Mouse (Mus musculus) testis, postnatal 10 days (tissue): ENCODE measurements around the gene 1810013L24Rik.
A peak's percentile ranks its signal among the peaks of the same experiment; 100 is the strongest.

Source experiments
- DNase-seq: peaks from one replicate; pipeline ENCODE4 v3.0.0; 2021; ENCODE audit warnings: low spot score

1810013L24Rik gene

DNA sequence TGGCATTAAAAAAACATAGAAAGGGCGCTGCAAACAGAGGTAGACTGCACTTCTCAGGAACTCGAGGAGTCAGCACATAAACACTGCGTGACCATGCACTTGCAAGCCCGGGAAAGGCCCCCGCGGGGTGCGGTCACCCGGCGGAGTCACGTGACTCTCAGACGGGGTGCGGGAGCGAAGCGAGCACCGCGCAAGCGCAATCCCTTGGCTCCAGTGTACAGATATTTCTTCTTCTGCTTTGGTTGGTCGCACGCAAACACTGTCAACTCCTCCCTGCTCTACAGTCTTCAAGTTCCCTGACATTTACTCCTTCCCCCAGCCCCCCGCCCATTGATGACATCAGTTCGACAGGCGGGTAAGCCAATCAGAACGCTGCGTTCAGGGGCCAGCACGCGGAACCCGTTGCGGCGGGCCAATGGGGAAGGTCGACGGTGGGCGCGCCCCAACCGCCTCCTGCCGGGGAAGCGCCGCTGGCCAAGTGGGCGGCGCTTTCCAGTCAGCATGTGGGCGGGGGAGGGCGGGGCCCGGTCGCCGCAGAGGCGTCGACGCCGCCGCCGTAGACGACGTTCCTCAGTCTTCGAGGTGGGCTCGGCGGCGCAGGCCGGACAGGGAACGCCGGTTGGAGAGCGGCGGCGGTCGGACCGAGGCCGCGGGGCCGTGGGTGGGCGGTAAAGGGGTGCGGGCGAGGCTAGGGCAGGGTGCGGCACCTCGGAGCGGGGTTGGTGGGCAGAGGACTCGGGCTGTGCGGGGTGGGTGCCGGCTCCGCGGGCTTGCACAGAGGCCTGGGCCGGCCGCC, at the start of gene 1810013L24Rik:
Gene 1810013L24Rik, plus strand, starts transcription at position 537 of the 796 bp plus-strand sequence.
- peak; percentile 96 for DNase-seq

DNA sequence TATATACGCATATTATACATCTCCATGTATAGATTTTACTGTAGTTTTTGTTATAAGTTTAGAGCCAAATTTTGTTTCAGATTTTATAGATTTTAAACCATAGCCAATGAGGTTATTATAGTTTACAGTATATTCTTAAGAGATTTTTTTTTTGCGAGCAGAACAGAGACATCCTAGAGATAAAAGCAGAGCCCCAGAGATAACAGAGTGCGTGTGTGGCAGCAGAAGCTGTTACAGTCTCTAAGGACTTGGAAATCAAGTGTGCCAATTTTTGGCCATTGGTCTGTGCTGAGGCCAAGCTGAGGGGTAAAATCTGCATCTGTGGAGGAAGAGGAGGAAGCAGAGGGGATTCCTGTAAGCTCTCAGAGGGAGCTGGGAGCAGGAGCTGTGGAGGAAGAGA, 49.7 kb upstream of the 1810013L24Rik start:
- no peak for DNase-seq

DNA sequence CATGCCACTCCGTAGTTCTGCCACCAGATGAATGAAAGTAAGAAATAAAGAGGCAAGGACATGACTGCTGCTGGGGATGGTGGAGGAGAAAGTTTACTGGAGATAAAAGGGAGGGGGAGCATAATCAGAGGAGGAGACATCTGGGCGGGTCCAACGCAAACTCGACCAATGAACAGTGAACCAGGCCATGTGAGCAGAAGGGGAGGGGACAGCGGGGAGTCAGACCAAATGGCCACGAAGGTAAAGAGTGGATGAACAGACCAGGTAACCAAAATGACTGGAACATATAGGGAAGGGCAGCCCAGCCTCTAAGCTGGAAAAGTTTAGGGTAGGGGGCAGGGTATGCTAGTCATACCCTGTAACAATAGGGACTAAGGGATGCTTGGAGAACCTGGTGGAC, 48.7 kb upstream of the 1810013L24Rik start:
- no peak for DNase-seq

DNA sequence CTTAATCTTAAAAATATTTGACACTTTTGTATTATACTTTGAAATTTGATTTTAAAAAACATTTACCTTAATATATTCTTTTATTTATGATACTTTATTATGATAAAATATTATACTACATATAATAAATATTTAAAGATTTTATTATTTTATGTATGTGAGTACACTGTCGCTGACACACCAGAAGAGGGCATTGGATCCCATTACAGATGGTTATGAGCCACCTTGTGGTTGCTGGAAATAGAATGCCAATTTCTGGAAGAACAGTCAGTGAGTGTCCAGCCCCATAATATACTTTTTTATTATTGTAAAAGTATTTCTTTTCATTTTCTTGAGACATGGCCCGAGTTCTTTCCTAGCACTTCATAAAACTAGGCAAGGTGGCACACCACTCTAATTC, 48.2 kb upstream of the 1810013L24Rik start:
- no peak for DNase-seq

DNA sequence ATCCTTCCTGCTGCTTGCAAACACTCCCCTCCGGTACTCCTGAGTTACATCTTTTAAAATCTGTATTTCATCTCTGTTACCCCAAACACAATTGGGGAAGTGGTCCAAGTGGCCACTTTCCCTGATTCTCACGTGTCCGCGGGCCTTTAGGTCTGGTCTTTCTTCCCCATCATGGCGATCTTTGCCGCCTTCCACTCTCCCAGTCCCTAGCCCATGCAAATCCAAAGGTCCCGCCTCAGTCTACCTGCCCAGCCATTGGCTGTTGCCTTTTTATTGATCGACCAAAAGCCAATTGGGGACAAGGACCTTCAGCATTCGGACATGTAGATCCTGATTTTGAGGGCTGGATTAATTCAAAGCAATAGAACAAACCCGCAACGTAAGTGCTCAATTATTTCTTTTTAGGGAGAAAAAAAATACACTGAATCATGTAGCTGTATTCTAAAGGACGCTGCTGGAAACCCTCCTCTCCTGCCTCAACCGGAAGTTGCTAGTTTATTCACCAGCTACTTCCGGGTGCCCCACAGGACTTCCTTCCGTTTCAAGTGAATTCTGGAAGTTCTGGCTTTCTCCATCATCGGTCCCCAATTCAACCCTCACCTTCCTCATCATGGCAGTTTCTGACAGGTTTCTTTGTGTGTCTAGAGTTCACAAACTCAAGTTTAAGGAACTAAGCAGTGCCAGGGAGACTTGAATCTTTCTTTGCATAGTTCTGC, 46.5 kb upstream of the 1810013L24Rik start:
- DNase-seq = no peak

DNA sequence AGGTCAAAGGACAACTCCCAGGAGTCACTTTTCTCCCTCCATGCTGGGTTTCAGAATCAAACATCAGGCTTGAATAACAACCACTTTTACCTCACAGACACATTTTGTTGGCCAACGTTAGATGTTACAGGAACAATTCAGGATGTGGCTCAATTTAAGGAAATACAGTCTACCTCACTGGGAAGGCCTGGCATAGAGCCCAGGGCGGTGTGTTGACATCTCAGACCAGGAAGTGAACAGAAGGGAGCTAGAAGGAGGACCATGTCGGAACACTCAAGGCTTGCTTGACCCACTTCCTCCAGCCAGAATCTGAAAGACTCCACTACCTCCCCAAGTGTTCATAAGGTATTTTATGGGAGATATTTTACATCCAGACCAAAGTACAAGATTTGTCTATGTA, 45.1 kb upstream of the 1810013L24Rik start:
- no peak for DNase-seq

DNA sequence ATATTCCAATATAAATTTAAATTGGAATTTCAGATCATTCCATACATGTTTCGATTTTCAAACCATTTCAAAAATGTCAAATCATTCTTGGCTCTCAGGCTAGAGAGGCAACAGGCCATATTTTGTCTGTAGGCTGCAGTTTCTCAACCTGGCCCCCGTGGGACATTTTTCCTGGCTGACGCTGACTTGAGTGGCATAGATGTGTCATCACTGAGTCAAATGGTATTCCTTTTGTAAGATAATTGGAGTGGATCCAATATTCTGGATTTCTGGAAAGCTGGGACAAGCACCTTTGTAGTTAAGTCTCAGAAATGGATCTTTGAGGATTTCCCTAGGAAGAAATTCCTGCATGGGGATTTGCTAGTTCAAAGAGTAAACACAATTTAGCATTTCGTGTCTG, 39.0 kb upstream of the 1810013L24Rik start:
- DNase-seq = no peak

DNA sequence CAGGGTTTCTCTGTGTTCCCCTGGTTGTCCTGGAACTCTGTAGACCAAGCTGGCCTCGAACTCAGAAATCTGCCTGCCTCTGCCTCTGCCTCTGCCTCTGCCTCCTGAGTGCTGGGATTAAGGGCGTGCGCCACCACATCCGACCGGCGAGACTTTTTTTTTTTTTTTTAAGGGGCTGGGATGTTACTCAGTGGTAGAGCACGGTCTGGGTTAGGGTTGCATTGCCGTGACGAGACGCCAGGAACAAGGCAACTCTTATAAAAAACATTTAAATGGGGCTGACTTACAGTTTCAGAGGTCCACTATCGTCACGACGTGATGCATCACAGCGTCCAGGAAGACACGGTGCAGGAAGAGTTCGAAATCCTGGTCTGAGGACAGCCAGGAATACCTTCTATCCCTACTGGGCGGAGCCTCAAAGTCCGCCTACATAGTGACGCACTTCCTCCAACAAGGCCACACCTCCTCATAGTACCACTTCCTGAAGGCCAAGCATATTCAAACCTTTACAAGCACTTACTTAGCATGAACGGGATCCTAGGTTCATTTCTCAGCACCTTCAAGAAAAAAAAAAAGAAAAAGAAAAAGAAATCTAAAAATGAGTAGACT, 37.8 kb upstream of the 1810013L24Rik start, which contains the start of gene Usp7:
Gene Usp7, minus strand, starts transcription at position 360 of the 609 bp plus-strand sequence.
- no peak for DNase-seq

DNA sequence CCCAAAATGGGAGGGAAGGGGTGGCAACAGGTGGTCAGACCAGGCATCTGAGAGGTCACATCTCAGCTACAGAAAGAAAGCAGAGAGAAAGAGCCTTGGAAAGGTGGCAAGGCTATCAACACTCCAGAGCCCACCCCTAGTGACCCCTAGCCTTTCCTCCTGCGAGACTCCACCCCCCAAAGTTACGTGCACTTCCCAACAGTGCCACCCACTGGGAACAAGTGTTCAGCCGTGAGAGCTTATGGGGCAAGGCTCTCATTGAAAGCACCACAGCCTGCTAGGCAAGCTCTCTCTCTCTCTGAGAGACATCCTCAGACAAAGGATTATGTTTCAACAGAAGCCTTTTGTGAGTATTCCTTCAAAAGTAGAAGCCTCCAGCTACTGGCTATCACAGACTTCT, 34.9 kb upstream of the 1810013L24Rik start:
- no peak for DNase-seq

DNA sequence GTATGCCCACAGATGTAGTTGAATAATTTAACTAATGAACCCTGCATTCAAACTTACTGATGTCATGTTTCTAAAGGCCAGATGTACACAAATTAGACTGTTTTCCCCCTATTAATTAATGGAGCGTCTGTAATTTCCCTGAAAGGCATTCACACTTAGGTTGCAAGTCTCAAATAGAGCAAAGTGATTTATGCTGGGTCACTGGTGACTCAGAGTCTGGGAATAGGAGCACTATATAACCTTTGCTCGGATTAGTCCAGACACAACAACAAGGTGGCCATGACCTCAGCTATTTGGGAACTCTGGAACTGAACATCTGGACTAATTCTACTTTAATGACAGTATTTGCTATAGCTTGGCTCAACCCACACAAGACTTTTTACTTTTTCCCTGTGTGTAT, 34.0 kb upstream of the 1810013L24Rik start:
- no peak for DNase-seq

DNA sequence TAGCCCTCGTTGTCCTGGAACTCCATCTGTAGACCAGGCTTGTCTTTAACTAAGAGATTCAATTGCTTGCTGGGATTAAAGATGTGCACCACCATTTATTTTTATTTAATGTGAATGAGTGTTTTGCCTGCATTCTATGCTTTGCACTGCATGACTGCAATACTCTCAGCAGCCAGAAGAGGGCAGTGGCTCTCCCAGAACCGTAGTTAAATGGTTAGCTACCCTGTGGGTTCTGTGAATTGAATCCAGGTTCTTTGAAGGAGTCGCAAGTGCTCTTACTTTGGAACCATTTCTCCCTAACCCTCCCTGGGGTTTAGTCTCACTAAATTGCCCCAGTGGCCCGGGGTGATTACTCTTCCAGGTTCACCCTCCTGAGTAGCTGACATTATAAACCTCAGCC, 23.2 kb upstream of the 1810013L24Rik start:
- DNase-seq = no peak

DNA sequence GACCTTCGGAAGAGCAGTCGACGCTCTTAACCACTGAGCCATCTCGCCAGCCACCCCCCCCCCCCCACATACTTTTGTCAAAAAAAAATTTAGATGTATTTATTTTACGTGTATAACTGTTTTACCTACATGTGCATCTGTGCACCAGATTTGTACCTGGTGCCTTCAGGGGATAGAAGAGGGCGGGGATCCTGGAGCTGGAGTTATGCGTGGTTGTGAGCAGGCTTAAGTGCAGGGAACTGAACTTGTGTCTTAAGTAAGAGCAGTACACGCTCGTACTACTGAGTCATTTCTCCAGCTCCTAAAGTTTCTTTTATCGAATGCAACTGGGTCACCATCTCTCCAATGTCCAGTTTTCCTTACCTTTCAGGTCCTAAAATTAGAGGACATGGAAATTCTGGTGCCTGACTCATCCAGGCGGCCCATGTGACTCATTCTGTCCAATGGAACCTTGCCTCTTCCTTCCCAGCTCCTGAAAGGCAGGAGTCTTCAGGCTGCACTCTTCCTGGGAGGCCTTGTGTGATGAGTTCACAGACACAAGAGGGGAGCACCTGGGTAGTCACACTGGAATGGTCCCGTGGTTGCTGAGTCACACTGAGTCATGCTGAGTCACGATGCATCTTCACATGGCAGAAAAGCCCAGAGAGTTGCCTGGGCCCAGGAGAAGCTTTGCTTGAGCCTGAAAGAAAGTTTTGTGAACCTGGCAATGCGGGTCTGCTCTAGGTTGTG, 19.3 kb upstream of the 1810013L24Rik start:
- DNase-seq = no peak

DNA sequence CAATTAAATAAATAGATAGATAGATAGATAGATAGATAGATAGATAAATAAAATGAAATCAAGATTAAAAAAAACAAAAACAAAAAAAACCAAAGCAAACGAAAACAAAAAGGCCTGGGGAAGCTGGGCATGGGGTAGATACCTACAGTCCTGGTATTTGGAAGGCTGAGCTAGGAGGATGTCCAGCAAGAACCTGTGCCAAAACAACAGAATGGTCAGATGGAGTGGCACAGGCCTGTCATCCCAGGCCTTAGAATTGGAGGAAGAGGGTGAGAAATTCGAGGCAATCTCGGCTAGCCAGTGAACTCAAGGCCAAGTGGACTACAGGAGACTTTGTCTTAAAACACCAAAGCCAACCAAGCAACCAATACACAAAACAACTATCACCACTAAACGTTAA, 12.0 kb upstream of the 1810013L24Rik start:
- no peak for DNase-seq

DNA sequence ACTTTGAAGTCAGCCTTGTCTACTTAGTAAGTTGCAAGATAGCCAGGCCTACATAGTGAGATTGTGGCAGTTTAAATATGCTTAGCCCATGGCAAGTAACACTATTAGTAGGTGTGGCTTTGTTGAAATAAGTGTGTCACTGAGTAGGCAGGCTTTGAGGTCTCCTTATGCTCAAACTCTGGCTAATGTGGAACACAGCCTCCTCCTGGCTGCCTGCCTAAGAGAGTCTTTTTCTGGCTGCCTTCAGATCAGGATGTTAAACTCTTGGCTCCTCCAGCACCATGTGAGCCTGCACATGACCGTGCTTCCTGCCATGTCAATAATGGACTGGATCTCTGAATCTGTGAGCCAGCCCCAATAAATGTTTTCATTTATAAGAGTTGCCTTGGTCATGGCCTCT, 8.5 kb upstream of the 1810013L24Rik start:
- DNase-seq = no peak

DNA sequence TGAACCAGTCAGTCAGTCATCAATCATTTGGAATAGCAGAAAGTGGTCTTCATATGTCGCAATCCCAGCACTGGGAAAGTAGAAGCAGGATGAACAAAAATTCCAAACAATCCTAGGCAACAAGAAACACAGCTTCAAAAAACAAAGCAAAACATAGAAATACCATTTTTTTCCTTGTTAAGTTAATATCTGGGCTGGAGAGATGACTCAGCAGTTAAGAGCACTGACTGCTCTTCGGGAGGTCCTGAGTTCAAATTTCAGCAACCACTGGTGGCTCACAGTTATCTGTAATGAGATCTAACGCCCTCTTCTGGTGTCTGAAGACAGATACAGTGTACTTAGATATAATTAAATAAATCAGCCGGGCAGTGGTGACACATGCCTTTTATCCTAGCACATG, 7.3 kb upstream of the 1810013L24Rik start:
- no peak for DNase-seq

DNA sequence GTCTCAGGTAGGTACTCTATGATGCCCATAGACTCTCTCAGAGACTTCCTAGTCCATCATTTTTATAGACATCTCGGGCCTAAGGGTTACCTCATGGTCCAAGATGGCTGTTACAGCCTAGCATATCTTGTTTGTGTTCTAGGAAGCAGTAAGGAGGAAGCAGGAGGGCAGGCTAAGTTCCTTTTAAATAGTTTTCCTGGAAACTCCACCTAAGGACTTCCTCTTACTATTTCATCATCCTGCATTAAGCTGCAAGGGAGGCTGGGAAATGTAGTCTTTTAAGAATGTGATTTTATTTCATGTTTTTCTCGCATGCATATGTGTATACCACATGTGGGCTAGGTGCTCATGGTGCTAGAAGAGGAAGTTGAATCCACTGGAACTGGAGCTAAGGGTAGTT, 6.2 kb upstream of the 1810013L24Rik start:
- DNase-seq = no peak

DNA sequence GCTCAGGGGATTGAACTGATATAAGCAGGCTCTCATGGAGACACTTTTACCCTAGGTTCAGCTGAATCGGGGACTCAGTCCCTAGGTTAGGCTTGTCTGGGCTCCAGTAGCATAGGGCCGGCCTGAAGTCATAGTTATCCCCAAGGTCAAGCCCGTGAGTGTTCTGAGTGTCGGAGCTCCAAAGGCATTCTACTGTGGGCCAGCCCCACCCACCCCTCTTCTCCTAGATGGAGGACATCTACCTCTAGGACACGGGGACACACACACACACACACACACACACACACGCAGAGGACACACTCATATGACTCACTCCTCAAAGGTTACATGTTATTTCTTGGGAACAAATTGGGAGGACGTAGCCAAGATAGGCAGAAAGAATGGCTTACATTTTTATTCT, 2.5 kb upstream of the 1810013L24Rik start:
- DNase-seq = peak; percentile 48

DNA sequence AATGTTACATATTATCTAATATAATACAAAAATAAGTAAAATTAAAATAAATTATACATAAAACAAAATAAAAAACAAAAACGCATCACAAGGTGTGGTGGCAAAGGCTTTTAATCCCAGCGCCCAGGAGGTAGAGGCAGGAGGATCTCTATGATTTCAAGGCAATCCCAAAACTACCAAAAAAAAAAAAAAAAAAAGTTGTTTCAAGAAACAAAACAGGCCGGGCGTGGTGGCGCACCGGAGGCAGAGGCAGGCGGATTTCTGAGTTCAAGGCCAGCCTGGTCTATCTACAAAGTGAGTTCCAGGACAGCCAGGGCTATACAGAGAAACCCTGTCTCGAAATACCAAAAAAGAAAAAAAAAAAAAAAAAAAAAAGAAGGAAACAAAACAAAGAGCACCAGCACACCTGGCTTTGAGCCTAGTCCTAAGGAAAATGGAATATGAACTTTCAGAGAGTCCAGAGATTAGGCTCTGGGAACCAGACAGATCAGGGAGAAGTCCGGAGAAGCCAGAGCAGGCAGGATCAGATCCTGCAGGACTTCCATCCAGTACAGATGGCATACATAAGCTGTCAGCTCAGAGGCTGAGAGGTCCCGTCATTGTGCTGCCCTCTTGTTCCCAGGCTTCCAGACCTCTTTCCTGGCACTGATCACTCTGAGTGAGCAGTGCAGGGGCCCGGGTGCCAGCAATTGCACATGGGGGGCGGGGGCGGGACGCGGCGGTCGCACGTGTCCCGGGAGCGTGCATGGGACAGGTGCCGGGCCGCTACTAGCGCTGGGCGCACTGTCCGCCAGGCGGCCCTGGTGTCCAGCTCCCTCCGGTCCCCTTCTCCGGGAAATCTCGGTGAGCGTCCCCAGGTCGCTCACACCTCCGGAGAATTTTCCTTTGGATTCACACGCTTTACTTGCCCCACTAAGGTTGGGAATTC, 1.0 kb upstream of the 1810013L24Rik start:
- peak; percentile 78 for DNase-seq

DNA sequence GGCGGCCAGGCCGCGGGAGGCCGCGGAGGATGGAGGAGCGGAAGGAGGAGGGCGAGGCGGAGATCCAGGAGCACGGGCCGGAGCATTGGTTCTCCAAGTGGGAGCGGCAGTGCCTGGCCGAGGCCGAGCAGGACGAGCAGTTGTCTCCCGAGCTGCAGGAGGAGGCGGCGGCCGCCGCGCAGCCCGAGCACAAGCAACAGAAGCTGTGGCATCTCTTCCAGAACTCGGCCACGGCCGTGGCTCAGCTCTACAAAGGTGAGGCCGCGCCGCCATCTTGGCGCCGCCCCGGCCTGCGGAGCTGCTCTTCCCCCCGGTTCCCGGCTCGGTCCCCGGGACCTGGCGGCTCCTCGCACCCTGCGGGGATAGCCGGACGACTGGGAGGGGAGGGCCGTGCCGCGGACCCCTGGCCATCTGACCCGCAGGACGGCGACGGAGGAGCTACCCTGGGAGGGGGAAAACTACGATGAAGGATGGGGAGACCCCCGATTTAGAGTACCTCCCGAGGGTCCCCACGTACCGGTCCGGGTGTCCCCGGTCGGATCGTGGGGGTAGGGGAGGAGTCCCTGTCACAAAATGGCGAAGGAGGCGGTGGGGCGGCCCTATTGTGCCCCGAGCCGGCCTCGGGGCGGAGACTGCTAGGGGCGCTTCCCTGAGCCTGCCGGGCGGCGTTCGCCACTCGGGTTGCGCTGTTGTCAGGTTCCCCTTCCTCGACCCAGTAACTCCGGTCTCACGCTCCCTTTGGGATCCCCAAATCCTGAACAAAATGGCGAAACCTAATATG, 721 bp downstream of the 1810013L24Rik start:
- DNase-seq = peak; percentile 78

DNA sequence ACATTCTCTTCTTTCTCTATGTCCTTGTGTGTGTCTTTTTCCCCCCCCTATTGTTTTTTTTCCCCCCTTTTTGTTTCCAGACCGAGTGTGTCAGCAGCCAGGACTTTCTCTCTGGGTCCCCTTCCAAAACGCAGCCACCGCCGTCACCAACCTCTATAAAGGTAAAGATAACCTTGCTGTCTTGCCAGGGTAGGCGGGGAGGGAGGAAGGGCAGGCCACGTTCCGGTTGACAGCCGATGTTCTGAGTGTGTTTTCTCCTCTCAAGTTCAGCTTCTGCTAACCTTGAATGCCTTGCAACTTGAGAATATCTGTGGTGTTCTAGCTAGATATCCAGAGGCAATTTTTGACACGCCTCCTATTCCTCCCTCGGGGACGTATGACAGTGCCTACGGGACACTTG, 1.3 kb downstream of the 1810013L24Rik start:
- DNase-seq = no peak
